Mouse (Mus musculus): ENCODE results near the gene Atp13a3. TPM values are rescaled to one million over a fixed set of nuclear protein-coding genes. Genes with fewer than 3 reads are reported as not detected.
"Not testable (repeated sequence)": the region's sequence is repeated elsewhere in the genome, so short reads cannot be mapped to it uniquely, and the experiment has no call there.

Gene Atp13a3
- total and polyA plus RNA-seq, 2 experiments from 2014 or later: 6.1 to 35.0 TPM

DNA sequence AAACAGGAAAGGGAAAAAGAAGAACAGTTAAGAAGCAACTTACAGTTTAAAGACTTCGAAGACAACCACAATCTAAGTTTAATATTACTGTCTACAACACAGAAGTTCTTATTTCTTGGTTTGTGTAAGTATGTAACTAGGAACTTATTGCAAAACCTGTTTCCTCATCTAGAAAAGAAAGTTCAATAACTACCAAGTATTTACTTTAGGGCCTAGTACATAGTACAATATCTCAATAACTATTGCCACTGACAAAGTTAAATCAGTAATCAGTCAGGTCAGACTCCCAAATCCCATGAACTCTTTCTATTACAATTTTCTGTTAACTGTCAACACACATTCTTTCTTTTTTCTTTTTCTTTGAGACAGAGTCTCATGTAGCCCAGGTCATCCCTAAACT is 20.2 kb downstream of the Atp13a3 start:
- no peak overlapping the region for H3K4me2 ChIP-seq (ENCODE audit: low read depth)

DNA sequence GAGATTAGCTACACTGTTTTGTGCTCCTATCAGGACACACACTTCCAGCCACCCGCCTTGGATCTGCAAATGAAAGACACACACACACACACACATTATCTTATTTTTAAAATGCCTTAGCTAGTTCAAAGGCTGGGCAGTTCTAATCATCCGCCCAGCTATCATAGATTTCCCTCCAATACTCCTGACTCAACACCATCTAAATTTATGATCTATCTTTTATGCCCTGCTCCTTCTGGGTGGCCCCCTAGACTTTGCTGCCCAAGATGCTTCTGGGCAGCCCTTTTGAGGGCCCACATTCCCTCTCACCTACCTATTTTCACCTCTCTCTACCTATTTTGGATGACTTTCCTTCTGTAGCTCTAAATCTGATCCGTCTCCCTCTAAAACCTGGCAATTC is 29.5 kb downstream of the Atp13a3 start:
- Histone ChIP-seq H3K9ac (no peak overlapping the region), H3K27ac (ENCODE audit: low read depth, low read length) (no peak overlapping the region), H3K9me3 (ENCODE audit: low read length) (no peaks in the 10 kb centered on the region), H3K27me3 (ENCODE audit: insufficient read depth, low read length) (no peaks in the 10 kb centered on the region), H3K36me3 (ENCODE audit: insufficient read depth) (no peaks in the 10 kb centered on the region; the same call in 1 of the 2 replicates), H3K4me3 (ENCODE audit: low read depth, low read length) (no peak overlapping the region), H3K4me1 (ENCODE audit: insufficient read depth) (no peaks in the 10 kb centered on the region), H3K4me2 (ENCODE audit: low read depth) (no peak overlapping the region)
- WGBS: 64% methylated on average over 3 of the region's 3 CpGs
- no peak for ATAC-seq
- TF ChIP-seq CTCF (IDR thresholded peaks at IDR 0.05; ENCODE audit: low read depth): no peak
- DNase-seq: no peak

More for the DNA sequence above, 20.2 kb downstream of the Atp13a3 start:
- Histone ChIP-seq H3K9me3 (ENCODE audit: low read length) (no peaks in the 10 kb centered on the region), H3K4me1 (ENCODE audit: insufficient read depth) (peaks cover 13% of the 10 kb centered on the region; the same call in 1 of the 2 replicates), H3K4me3 (ENCODE audit: low read depth, low read length) (no peak overlapping the region), H3K27me3 (ENCODE audit: insufficient read depth, low read length) (no peaks in the 10 kb centered on the region), H3K9ac (no peak overlapping the region), H3K27ac (ENCODE audit: low read depth, low read length) (no peak overlapping the region), H3K36me3 (ENCODE audit: insufficient read depth) (peaks cover 7% of the 10 kb centered on the region; the same call in 1 of the 2 replicates)
- ATAC-seq (no peak), DNase-seq (no peak)
- WGBS: 93% methylated on average over 1 of the region's 1 CpGs
- no peak for TF ChIP-seq CTCF (IDR thresholded peaks at IDR 0.05; ENCODE audit: low read depth)

DNA sequence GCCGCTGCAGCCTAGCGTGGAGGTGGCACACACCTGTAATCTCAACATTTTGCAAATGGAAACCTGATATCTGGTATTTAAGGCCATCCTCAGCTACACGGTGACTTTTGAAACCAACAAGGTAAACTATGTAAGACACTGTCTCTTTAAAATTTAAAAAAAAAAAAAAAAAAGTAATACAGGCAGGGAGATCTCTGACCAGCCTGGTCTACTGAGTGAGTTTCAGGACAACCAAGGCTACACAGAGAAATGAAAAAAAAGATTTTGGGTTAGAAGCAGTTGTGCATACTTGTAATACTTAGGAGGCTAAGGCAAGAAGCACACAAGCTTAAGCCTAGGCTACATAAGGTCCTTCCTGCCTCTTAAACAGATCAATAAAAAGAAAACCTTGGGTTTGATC is 30.8 kb downstream of the Atp13a3 start:
- 92% methylated on average over 3 of the region's 3 CpGs for WGBS
- no peaks in the 10 kb centered on the region for H3K9me3 ChIP-seq (ENCODE audit: low read length)
- no peak overlapping the region for H3K9ac ChIP-seq
- no peaks in the 10 kb centered on the region for H3K4me1 ChIP-seq (ENCODE audit: insufficient read depth)
- H3K4me2 ChIP-seq (ENCODE audit: low read depth): no peak overlapping the region
- ATAC-seq: no peak
- DNase-seq: no peak
- no peaks in the 10 kb centered on the region for H3K36me3 ChIP-seq (ENCODE audit: insufficient read depth)
- no peak overlapping the region for H3K27ac ChIP-seq (ENCODE audit: low read depth, low read length)
- H3K4me3 ChIP-seq (ENCODE audit: low read depth, low read length): no peak overlapping the region
- H3K27me3 ChIP-seq (ENCODE audit: insufficient read depth, low read length): no peaks in the 10 kb centered on the region
- no peak for TF ChIP-seq CTCF (IDR thresholded peaks at IDR 0.05; ENCODE audit: low read depth)

DNA sequence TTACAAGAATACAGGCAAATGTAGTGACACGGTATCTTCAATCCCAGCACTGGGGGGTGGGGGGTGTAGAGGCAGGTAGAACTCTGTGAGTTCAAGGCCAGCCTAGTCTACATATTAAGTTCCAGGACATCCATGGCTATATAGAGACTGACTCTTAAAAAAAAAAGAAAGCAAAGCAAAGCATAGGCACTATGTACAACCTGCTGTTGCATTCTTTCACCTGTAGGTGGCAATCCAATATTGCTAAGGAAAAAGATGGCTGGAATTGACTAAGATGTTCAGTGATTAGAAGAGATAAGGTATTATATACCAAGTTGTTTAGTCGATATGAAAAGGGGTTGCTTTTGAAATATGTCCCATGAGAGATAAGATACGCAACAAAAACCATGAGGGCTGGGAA is 31.5 kb downstream of the Atp13a3 start:
- 62% methylated on average over 3 of the region's 3 CpGs for WGBS
- Histone ChIP-seq H3K36me3 (ENCODE audit: insufficient read depth) (no peaks in the 10 kb centered on the region), H3K4me3 (ENCODE audit: low read depth, low read length) (no peak overlapping the region), H3K9me3 (ENCODE audit: low read length) (no peaks in the 10 kb centered on the region), H3K4me2 (ENCODE audit: low read depth) (no peak overlapping the region), H3K27ac (ENCODE audit: low read depth, low read length) (no peak overlapping the region), H3K4me1 (ENCODE audit: insufficient read depth) (no peaks in the 10 kb centered on the region), H3K27me3 (ENCODE audit: insufficient read depth, low read length) (no peaks in the 10 kb centered on the region), H3K9ac (no peak overlapping the region)
- peak; percentile 61 for ATAC-seq
- DNase-seq: peak; percentile 82
- peak; percentile 93 for TF ChIP-seq CTCF (IDR thresholded peaks at IDR 0.05; ENCODE audit: low read depth)

DNA sequence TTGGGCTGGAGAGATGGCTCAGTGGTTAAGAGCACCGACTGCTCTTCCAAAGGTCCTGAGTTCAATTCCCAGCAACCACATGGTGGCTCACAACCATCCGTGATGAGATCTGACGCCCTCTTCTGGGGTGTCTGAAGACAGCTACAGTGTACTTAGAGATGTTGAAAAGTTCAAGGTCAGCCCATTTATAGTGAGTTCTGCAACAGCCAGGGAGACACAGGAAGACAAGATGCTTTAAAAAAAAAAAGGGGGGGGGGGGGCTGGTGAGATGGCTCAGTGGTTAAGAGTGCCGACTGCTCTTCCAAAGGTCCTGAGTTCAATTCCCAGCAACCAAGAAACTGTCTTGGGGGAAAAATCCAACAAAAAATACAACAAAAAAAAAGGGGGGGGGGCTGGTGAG is 32.5 kb downstream of the Atp13a3 start:
- not testable (repeated sequence) for H3K4me2 ChIP-seq (ENCODE audit: low read depth); H3K9me3 ChIP-seq (ENCODE audit: low read length); H3K4me3 ChIP-seq (ENCODE audit: low read depth, low read length); DNase-seq; H3K27me3 ChIP-seq (ENCODE audit: insufficient read depth, low read length); H3K9ac ChIP-seq; H3K36me3 ChIP-seq (ENCODE audit: insufficient read depth); H3K4me1 ChIP-seq (ENCODE audit: insufficient read depth); ATAC-seq; H3K27ac ChIP-seq (ENCODE audit: low read depth, low read length)
- 96% methylated on average over 4 of the region's 4 CpGs for WGBS

DNA sequence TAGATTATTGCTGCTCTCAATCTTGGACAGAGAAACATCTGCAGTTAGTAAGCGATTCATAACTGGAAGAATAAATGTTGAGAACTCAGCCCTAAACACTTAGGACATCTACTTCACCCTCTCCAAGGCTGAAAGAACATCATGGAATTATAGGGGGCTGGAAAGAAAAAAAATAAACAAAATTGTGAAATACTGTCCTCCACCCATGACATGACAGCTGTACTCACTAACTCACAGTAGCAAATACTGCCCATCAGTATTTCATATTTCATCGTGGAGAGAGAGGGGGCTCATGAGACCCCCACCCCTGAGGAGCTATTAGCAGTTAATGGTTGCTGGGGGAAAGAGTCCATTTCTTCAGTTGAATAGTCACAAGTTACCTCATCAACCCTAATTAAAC is 38.4 kb downstream of the Atp13a3 start:
- Histone ChIP-seq H3K27me3 (ENCODE audit: insufficient read depth, low read length) (no peaks in the 10 kb centered on the region), H3K9me3 (ENCODE audit: low read length) (no peaks in the 10 kb centered on the region), H3K4me3 (ENCODE audit: low read depth, low read length) (no peak overlapping the region), H3K36me3 (ENCODE audit: insufficient read depth) (0 out of 2 replicates have a peak, but pooled peaks cover 6% of the 10 kb centered on the region), H3K9ac (no peak overlapping the region), H3K27ac (ENCODE audit: low read depth, low read length) (no peak overlapping the region), H3K4me2 (ENCODE audit: low read depth) (no peak overlapping the region), H3K4me1 (ENCODE audit: insufficient read depth) (no peaks in the 10 kb centered on the region)
- DNase-seq: no peak
- WGBS: 89% methylated on average over 2 of the region's 2 CpGs
- TF ChIP-seq CTCF (IDR thresholded peaks at IDR 0.05; ENCODE audit: low read depth): no peak
- ATAC-seq: no peak

DNA sequence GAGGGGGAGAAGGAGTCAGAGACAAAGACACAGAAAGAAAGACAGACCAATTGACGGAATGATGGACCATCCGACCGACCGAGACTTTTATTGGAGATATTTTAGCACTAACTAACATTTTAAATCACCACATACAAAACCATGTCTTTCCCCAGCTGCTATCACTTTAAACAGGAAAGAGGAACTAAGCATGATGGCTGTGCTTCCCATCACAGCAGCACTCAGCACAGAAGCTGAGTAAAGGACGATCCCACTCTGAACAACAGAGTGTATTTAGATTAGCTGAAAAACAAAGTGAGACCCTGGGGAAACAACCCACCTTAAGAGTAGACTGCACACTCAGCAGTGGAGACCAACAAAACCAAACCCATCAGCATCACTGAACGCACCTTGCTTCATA is 41.2 kb downstream of the Atp13a3 start:
- Histone ChIP-seq H3K27me3 (ENCODE audit: insufficient read depth, low read length) (no peaks in the 10 kb centered on the region), H3K4me2 (ENCODE audit: low read depth) (no peak overlapping the region), H3K9ac (no peak overlapping the region), H3K36me3 (ENCODE audit: insufficient read depth) (0 out of 2 replicates have a peak, but pooled peaks cover 6% of the 10 kb centered on the region), H3K4me1 (ENCODE audit: insufficient read depth) (no peaks in the 10 kb centered on the region), H3K27ac (ENCODE audit: low read depth, low read length) (no peak overlapping the region), H3K9me3 (ENCODE audit: low read length) (no peaks in the 10 kb centered on the region), H3K4me3 (ENCODE audit: low read depth, low read length) (no peak overlapping the region)
- ATAC-seq (no peak), DNase-seq (no peak)
- WGBS: 92% methylated on average over 6 of the region's 6 CpGs
- TF ChIP-seq CTCF (IDR thresholded peaks at IDR 0.05; ENCODE audit: low read depth): no peak

DNA sequence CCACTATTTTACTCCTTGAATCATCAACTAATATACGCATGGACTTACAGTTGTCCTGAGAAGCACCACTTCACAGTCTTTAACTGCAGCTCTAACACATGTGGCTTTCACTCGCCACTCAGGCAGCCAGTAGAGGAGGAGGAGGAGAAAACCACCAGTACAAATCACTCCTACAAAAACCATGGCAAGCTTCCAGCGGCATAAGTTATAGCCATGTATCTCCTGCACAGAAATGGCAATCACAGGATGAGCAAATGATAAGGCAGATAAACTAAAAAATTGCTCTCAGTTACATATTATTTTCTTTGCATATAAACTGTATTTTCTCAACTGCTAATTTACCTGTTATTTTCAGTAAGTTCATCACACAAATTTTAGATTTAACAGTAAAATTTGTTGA is 43.2 kb downstream of the Atp13a3 start:
- no peak overlapping the region for H3K9ac ChIP-seq
- H3K36me3 ChIP-seq (ENCODE audit: insufficient read depth): 0 out of 2 replicates have a peak, but pooled peaks cover 6% of the 10 kb centered on the region
- H3K4me3 ChIP-seq (ENCODE audit: low read depth, low read length): no peak overlapping the region
- ATAC-seq (no peak), DNase-seq (no peak)
- no peak overlapping the region for H3K27ac ChIP-seq (ENCODE audit: low read depth, low read length)
- no peaks in the 10 kb centered on the region for H3K4me1 ChIP-seq (ENCODE audit: insufficient read depth)
- 81% methylated on average over 3 of the region's 3 CpGs for WGBS
- no peak for TF ChIP-seq CTCF (IDR thresholded peaks at IDR 0.05; ENCODE audit: low read depth)
- H3K9me3 ChIP-seq (ENCODE audit: low read length): no peaks in the 10 kb centered on the region
- no peaks in the 10 kb centered on the region for H3K27me3 ChIP-seq (ENCODE audit: insufficient read depth, low read length)
- no peak overlapping the region for H3K4me2 ChIP-seq (ENCODE audit: low read depth)

DNA sequence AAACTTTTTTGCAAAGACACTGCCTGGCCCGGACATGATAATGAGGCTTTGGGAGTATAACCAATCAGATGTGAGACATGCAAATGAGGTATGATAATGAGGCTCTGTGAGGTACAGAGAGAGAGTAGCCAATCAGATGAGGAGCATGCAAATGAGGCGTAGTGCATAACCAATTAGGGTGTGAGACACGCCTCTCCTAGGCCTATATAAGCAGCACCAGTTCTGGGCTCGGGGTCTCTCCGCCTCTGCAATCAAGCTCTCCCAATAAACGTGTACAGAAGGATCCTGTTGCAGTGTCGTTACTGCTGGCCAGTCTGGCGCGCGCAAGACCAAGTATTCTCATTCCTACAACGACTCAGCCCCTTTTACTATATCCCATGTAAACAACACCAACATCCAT is 52.3 kb downstream of the Atp13a3 start:
- not testable (repeated sequence) for H3K4me1 ChIP-seq (ENCODE audit: insufficient read depth); H3K9ac ChIP-seq; DNase-seq; H3K27me3 ChIP-seq (ENCODE audit: insufficient read depth, low read length); H3K27ac ChIP-seq (ENCODE audit: low read depth, low read length); H3K9me3 ChIP-seq (ENCODE audit: low read length); H3K4me2 ChIP-seq (ENCODE audit: low read depth); H3K4me3 ChIP-seq (ENCODE audit: low read depth, low read length); ATAC-seq
- 95% methylated on average over 11 of the region's 11 CpGs for WGBS
- H3K36me3 ChIP-seq (ENCODE audit: insufficient read depth): peaks cover 28% of the 10 kb centered on the region

Data from forebrain, postnatal 0 days (tissue).